8 mouse cellular contexts compared by ENCODE assay signal in the genomic region with DNA sequence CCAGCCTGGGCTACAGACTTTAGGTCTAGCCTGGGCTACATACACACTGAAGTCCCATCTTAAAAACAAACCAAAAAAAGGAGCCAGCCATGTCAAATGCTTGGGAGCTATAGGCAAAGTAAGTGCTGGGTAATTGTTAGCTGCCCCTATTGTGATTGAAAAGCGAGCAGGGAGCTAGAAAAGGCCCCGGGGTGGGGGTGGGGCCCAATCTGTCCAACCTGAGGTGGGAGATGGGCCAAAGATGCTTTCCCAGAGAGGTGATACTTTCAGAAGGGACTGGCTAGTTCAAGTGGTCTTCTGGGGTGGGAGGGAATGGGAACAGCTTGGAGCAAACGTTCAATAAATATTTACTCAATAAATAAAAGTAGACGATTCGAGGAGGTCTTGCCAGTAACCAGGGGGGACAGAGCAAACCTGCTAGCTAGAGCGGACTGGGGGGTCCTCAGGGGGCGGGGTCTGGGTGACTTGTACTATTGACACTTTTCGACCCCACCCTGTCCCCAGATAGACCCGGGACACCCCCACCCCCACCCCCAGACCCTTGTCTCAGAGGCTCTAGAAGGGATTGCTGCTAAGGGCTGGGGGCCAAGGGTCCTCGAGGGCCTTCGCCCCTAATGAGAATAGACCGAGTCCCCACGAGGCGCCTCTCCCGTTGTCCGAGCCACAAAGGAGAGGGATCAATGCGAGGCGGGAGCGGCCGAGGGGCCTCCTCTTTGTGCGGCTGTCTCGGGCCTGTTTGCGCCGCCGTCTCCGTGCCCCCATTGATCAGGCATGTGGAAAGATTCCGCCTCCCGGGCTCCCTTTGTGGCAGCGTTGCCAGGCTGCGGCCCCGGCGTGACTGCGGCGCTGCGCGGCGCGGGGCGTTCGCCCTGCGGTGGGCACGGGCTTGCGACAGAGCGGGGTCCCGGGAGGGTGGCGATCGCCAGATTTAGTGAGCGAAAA. TPM values are rescaled to one million over a fixed set of nuclear protein-coding genes. Genes with fewer than 3 reads are reported as not detected.
DNase-seq lines count a peak whose midpoint lies in the region; ATAC-seq lines count a peak whose summit lies in the region.

No protein-coding gene starts in this region.

- 5% methylated on average over 48 of the region's 48 CpGs for WGBS in heart, embryonic 14.5 days
- WGBS in forebrain, embryonic 13.5 days = under 1% methylated on average over 46 of the region's 48 CpGs
- 2% methylated on average over 48 of the region's 48 CpGs for WGBS in midbrain, embryonic 15.5 days

- peaks cover 9 to 14% of the 10 kb centered on the region in 2 experiments for H3K4me1 ChIP-seq in heart, embryonic 14.5 days (ENCODE audit: control insufficient read depth in 2 of 2, insufficient read depth in 2 of 2, low read length in 2 of 2)
- no peaks in the 10 kb centered on the region for H3K4me1 ChIP-seq in brown adipose tissue, adult 24 weeks (ENCODE audit: control insufficient read depth, insufficient read depth, insufficient read length, low read length)
- H3K4me1 ChIP-seq in forebrain, embryonic 13.5 days = peaks cover 52% of the 10 kb centered on the region
- H3K4me1 ChIP-seq in midbrain, embryonic 15.5 days = peaks cover 21% of the 10 kb centered on the region; the same call in 1 of the 2 replicates

- H3K9ac ChIP-seq in heart, embryonic 14.5 days (ENCODE audit: low read length) = peak overlapping the region; percentile 79
- H3K9ac ChIP-seq in forebrain, embryonic 13.5 days = peak overlapping the region; percentile 69
- H3K9ac ChIP-seq in midbrain, embryonic 15.5 days = peak overlapping the region; percentile 46

- H3K9me3 ChIP-seq in heart, embryonic 14.5 days (ENCODE audit: control insufficient read depth, low read length) = no peaks in the 10 kb centered on the region
- H3K9me3 ChIP-seq in forebrain, embryonic 13.5 days (replicated peaks) = no peaks in the 10 kb centered on the region
- H3K9me3 ChIP-seq in midbrain, embryonic 15.5 days = no peaks in the 10 kb centered on the region

- peak overlapping the region; percentile 47 to 53 for H3K4me3 ChIP-seq in heart, embryonic 14.5 days (ENCODE audit: control insufficient read depth in 1 of 2, insufficient read depth in 1 of 2, low read depth in 1 of 2, low read length in 2 of 2)
- H3K4me3 ChIP-seq in brown adipose tissue, adult 24 weeks (ENCODE audit: insufficient read depth, low read depth, low read length) = peak overlapping the region; percentile 31; the same call in 1 of the 2 replicates
- peak overlapping the region; percentile 33 for H3K4me3 ChIP-seq in forebrain, embryonic 13.5 days
- peak overlapping the region; percentile 32 for H3K4me3 ChIP-seq in midbrain, embryonic 15.5 days

- no peak overlapping the region for H3K27ac ChIP-seq in heart, embryonic 14.5 days (replicated peaks in 1 of 2; ENCODE audit: control insufficient read depth in 1 of 2, insufficient read depth in 1 of 2, low read depth in 2 of 2, low read length in 2 of 2)
- no peak overlapping the region for H3K27ac ChIP-seq in brown adipose tissue, adult 24 weeks (replicated peaks; ENCODE audit: low read depth, low read length)
- H3K27ac ChIP-seq in forebrain, embryonic 13.5 days = peak overlapping the region; percentile 96
- H3K27ac ChIP-seq in midbrain, embryonic 15.5 days = peak overlapping the region; percentile 82

- H3K4me2 ChIP-seq in heart, embryonic 14.5 days (ENCODE audit: low read length) = peak overlapping the region; percentile 95
- peak overlapping the region; percentile 62 for H3K4me2 ChIP-seq in forebrain, embryonic 13.5 days
- peak overlapping the region; percentile 72 for H3K4me2 ChIP-seq in midbrain, embryonic 15.5 days

- H3K36me3 ChIP-seq in heart, embryonic 14.5 days (ENCODE audit: control insufficient read depth, insufficient read depth, low read length) = no peaks in the 10 kb centered on the region
- H3K36me3 ChIP-seq in forebrain, embryonic 13.5 days (ENCODE audit: poor library complexity, severe bottlenecking) = no peaks in the 10 kb centered on the region
- H3K36me3 ChIP-seq in midbrain, embryonic 15.5 days (replicated peaks) = no peaks in the 10 kb centered on the region

- no peak for DNase-seq in heart, adult 18-20 months
- DNase-seq in left cerebral cortex, adult 11 months (ENCODE audit: low spot score) = peak; percentile 15
- DNase-seq in yolk sac, embryonic 10.5 days (ENCODE audit: low spot score) = peak; percentile 45
- no peak for DNase-seq in spleen, postnatal 10 days (ENCODE audit: low spot score in 2 of 2)

- peaks cover 12% of the 10 kb centered on the region; the same call in 1 of the 2 replicates for H3K27me3 ChIP-seq in heart, embryonic 14.5 days (ENCODE audit: control insufficient read depth, insufficient read depth, low read length)
- H3K27me3 ChIP-seq in forebrain, embryonic 13.5 days = no peaks in the 10 kb centered on the region
- no peaks in the 10 kb centered on the region for H3K27me3 ChIP-seq in midbrain, embryonic 15.5 days (replicated peaks)

- ATAC-seq in heart, embryonic 14.5 days (ENCODE audit: insufficient number of reproducible peaks, insufficient read depth, low FRiP score, low read depth) = no peak
- peak; percentile 89 for ATAC-seq in forebrain, embryonic 13.5 days
- peak; percentile 81 for ATAC-seq in midbrain, embryonic 15.5 days (replicated peaks)

RNA-seq across cellular contexts. Expression of a gene that starts 31.3 kb away (rescaled TPM):
- 2.7 and 3.3 TPM in 2 replicates for polyA plus RNA-seq in heart, embryonic 14.5 days (2014; fragmentation: Nextera tagmentation; extraction: Ambion mirVana)
- under 1 TPM; 0.40 to 0.67 TPM for total RNA-seq in heart, adult 18-20 months (2021)
- 1.1 TPM in 1 of 2 replicates, not detected in the other for polyA plus RNA-seq in brown adipose tissue, adult 24 weeks (2012; ENCODE audit: insufficient read depth, insufficient read length, missing spikeins)
- 99.0 and 107 TPM in 2 replicates for polyA plus RNA-seq in forebrain, embryonic 13.5 days (2015; fragmentation: Nextera tagmentation; extraction: Ambion mirVana)
- 65.9 and 66.3 TPM in 2 replicates for polyA plus RNA-seq in midbrain, embryonic 15.5 days (2015; fragmentation: Nextera tagmentation; extraction: Ambion mirVana)

RNA-seq across cellular contexts. Expression of a gene that starts 49.3 kb away (rescaled TPM):
- 1,685 and 1,706 TPM in 2 replicates for polyA plus RNA-seq in heart, embryonic 14.5 days (2014; fragmentation: Nextera tagmentation; extraction: Ambion mirVana)
- total RNA-seq in heart, adult 18-20 months (2021) = 100 to 1,000 TPM; 273 to 280 TPM
- polyA plus RNA-seq in brown adipose tissue, adult 24 weeks (2012; ENCODE audit: insufficient read depth, insufficient read length, missing spikeins) = 4,430 and 5,347 TPM in 2 replicates
- polyA plus RNA-seq in forebrain, embryonic 13.5 days (2015; fragmentation: Nextera tagmentation; extraction: Ambion mirVana) = 965 and 999 TPM in 2 replicates
- polyA plus RNA-seq in midbrain, embryonic 15.5 days (2015; fragmentation: Nextera tagmentation; extraction: Ambion mirVana) = 1,062 and 1,092 TPM in 2 replicates

RNA-seq across cellular contexts. Expression of a gene that starts 57.1 kb away (rescaled TPM):
- polyA plus RNA-seq in heart, embryonic 14.5 days (2014; fragmentation: Nextera tagmentation; extraction: Ambion mirVana) = 42.9 and 47.6 TPM in 2 replicates
- total RNA-seq in heart, adult 18-20 months (2021) = 10 to 100 TPM; 26.9 to 28.4 TPM
- 33.2 and 38.6 TPM in 2 replicates for polyA plus RNA-seq in brown adipose tissue, adult 24 weeks (2012; ENCODE audit: insufficient read depth, insufficient read length, missing spikeins)
- 58.6 and 64.3 TPM in 2 replicates for polyA plus RNA-seq in forebrain, embryonic 13.5 days (2015; fragmentation: Nextera tagmentation; extraction: Ambion mirVana)
- 49.3 and 49.6 TPM in 2 replicates for polyA plus RNA-seq in midbrain, embryonic 15.5 days (2015; fragmentation: Nextera tagmentation; extraction: Ambion mirVana)

RNA-seq across cellular contexts. Expression of a gene that starts 57.1 kb away (rescaled TPM):
- polyA plus RNA-seq in heart, embryonic 14.5 days (2014; fragmentation: Nextera tagmentation; extraction: Ambion mirVana) = 28.3 and 29.1 TPM in 2 replicates
- 10 to 100 TPM; 17.2 to 18.0 TPM for total RNA-seq in heart, adult 18-20 months (2021)
- polyA plus RNA-seq in brown adipose tissue, adult 24 weeks (2012; ENCODE audit: insufficient read depth, insufficient read length, missing spikeins) = 35.7 and 45.5 TPM in 2 replicates
- 31.8 and 34.1 TPM in 2 replicates for polyA plus RNA-seq in forebrain, embryonic 13.5 days (2015; fragmentation: Nextera tagmentation; extraction: Ambion mirVana)
- 35.6 and 39.4 TPM in 2 replicates for polyA plus RNA-seq in midbrain, embryonic 15.5 days (2015; fragmentation: Nextera tagmentation; extraction: Ambion mirVana)

Comparison
In these comparisons a context has a peak if more than half of its experiments do, and no peak if none do; other contexts are left out.
1. H3K27ac ChIP-seq: peak in forebrain, embryonic 13.5 days (single experiment) and midbrain, embryonic 15.5 days (single experiment); none in heart, embryonic 14.5 days (0 of 2) and brown adipose tissue, adult 24 weeks (single experiment).
2. DNase-seq: peak in left cerebral cortex, adult 11 months (single experiment) and yolk sac, embryonic 10.5 days (single experiment); none in heart, adult 18-20 months (0 of 2) and spleen, postnatal 10 days (0 of 2).
3. RNA of a gene that starts 31.3 kb away (polyA plus RNA-seq): 99.0 to 107 TPM in forebrain, embryonic 13.5 days and 65.9 to 66.3 TPM in midbrain, embryonic 15.5 days; 2.7 to 3.3 TPM in heart, embryonic 14.5 days and 1.1 TPM in brown adipose tissue, adult 24 weeks; every median in the first group is over 10 times any median in the second.
4. Peak in every context shown above with its lines, with median percentiles within 50 percentile points of each other: H3K4me2 ChIP-seq, H3K4me3 ChIP-seq and H3K9ac ChIP-seq.